Mouse (Mus musculus) liver, embryonic 14.5 days (tissue): Measurements from ENCODE around the gene C1qtnf3.

Experiments
- CTCF ChIP-seq: IDR thresholded peaks from 2 replicates; pipeline ENCODE4 v1.5.1; 2016; ENCODE audit warnings: antibody characterized with exemption, low read depth, control low read depth
- EP300 ChIP-seq: IDR thresholded peaks from 2 replicates; pipeline ENCODE4 v1.6.1; 2016; ENCODE audit warnings: antibody characterized with exemption, low read depth

DNA sequence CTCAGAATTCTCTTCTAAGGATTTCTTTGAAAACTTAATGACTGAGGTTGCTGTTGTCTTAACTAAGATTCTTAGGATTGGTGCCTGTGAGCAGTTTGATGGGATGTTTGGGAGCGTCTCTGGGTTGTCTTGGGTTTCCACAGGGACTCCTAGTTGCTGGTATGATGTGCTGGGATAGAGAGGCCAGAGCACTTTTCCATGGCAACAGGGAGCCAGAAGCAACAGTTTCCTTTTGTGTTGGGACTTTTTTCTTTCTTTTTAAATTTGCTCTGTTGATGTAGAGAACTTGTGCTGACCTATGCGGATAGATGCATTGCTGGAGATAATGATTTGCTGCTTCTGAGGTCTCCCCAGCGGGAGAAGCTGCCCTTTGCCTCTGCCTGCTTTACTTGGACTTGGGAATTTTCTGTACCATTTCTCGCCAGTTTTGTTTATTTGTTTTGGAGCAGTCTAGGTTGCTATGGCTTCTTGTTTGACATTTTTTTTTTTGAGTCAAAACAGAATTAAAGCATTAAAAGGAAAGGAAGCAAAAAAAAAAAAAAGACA lies 701 bp downstream of the C1qtnf3 start:
- no peak for TF ChIP-seq EP300
- TF ChIP-seq CTCF: no peak
